Mouse (Mus musculus) brain, embryonic 14.5 days (tissue): ENCODE results near the gene Gckr.

Source experiments
- CTCF ChIP-seq: fragments of 200-500 bp; IDR thresholded peaks from 2 replicates; pipeline ENCODE4 v1.5.1; 2012; ENCODE audit warnings: inconsistent platforms, mild to moderate bottlenecking, moderate library complexity, borderline replicate concordance; ENCODE audit not compliant: insufficient read depth, insufficient read length; ENCODE audit errors: extremely low read depth
- POLR2A ChIP-seq: fragments of 200-500 bp; IDR thresholded peaks from 2 replicates; pipeline ENCODE4 v1.6.1; 2012; ENCODE audit warnings: mild to moderate bottlenecking, inconsistent platforms, borderline replicate concordance; ENCODE audit not compliant: poor library complexity, insufficient read depth, insufficient read length, severe bottlenecking; ENCODE audit errors: extremely low read depth

GRCm38 (mm10) chr5:31267686-31268085 is 29.6 kb upstream of the Gckr start:
- TF ChIP-seq CTCF, result no peak
- TF ChIP-seq POLR2A, result no peak
